Mouse (Mus musculus) midbrain, embryonic 12.5 days (tissue): ENCODE data around the gene Sarm1. TPM values are rescaled to one million over a fixed set of nuclear protein-coding genes. Genes with fewer than 3 reads are reported as not detected.

ENCODE experiments used
- ATAC-seq: fragments of 200-750 bp; cut with Nextera tagmentation; 2 replicates; pipeline ENCODE4 v1.8.0; 2017; ENCODE audit warnings: low read depth, moderate TSS enrichment, moderate library complexity; ENCODE audit not compliant: low FRiP score
- H3K27ac ChIP-seq: fragments of 300-500 bp; sonication (generic); replicated peaks from 2 replicates; pipeline ENCODE4 v1.5.1; 2016; ENCODE audit warnings: mild to moderate bottlenecking
- H3K27me3 ChIP-seq: fragments of 300-500 bp; sonication (generic); 2 replicates; pipeline ENCODE4 v1.6.1; 2016; ENCODE audit warnings: mild to moderate bottlenecking
- H3K36me3 ChIP-seq: fragments of 300-500 bp; sonication (generic); 2 replicates; pipeline ENCODE4 v1.6.1; 2016
- H3K4me1 ChIP-seq: fragments of 300-500 bp; sonication (generic); 2 replicates; pipeline ENCODE4 v1.6.1; 2016
- H3K4me2 ChIP-seq: fragments of 300-500 bp; sonication (generic); replicated peaks from 2 replicates; pipeline ENCODE4 v1.6.1; 2016; ENCODE audit warnings: mild to moderate bottlenecking, moderate library complexity
- H3K4me3 ChIP-seq: fragments of 300-500 bp; sonication (generic); 2 replicates; pipeline ENCODE4 v1.5.1; 2016; ENCODE audit warnings: mild to moderate bottlenecking
- H3K9ac ChIP-seq: fragments of 300-500 bp; sonication (generic); replicated peaks from 2 replicates; pipeline ENCODE4 v1.6.1; 2016; ENCODE audit warnings: mild to moderate bottlenecking, moderate library complexity
- H3K9me3 ChIP-seq: fragments of 300-500 bp; sonication (generic); 2 replicates; pipeline ENCODE4 v1.6.1; 2016; ENCODE audit warnings: mild to moderate bottlenecking
- WGBS: fragments of 180-500 bp; shearing (Covaris S2); methylation state at CpG from one replicate; pipeline ENCODE4 v1.1.7; 2016; 5-methylcytosine and 5-hydroxymethylcytosine counted together
- polyA plus RNA-seq: library from polyadenylated mRNA; unstranded; fragments of >200 nt; fragmentation: Nextera tagmentation; extraction: Ambion mirVana; gene quantifications from 2 replicates; pipeline ENCODE4 v1.2.1, GENCODE M21; 2016

Gene Sarm1
- polyA plus RNA-seq, 1 experiment from 2014 or later = 36.4 TPM

- Histone ChIP-seq H3K9ac (no peak overlapping the region), H3K4me2 (no peak overlapping the region), H3K9me3 (no peaks in the 10 kb centered on the region), H3K27me3 (no peaks in the 10 kb centered on the region; the same call in 1 of the 2 replicates), H3K36me3 (no peaks in the 10 kb centered on the region), H3K4me3 (no peak overlapping the region), H3K27ac (no peak overlapping the region), H3K4me1 (no peaks in the 10 kb centered on the region)
- WGBS = 72% methylated on average over 5 of the region's 5 CpGs
- ATAC-seq = no peak
Measured at GRCm38 (mm10) chr11:78428309-78428708, 69.2 kb downstream of the Sarm1 start.

- Histone ChIP-seq H3K4me1 (no peaks in the 10 kb centered on the region), H3K9ac (no peak overlapping the region), H3K9me3 (no peaks in the 10 kb centered on the region), H3K27ac (no peak overlapping the region), H3K27me3 (no peaks in the 10 kb centered on the region; the same call in 1 of the 2 replicates), H3K4me2 (no peak overlapping the region), H3K36me3 (no peaks in the 10 kb centered on the region), H3K4me3 (no peak overlapping the region)
- WGBS = 97% methylated on average over 6 of the region's 6 CpGs
- no peak for ATAC-seq
Measured at GRCm38 (mm10) chr11:78427655-78428054, 69.9 kb downstream of the Sarm1 start.

- Histone ChIP-seq H3K4me3 (no peak overlapping the region), H3K27me3 (no peaks in the 10 kb centered on the region; the same call in 1 of the 2 replicates), H3K4me1 (no peaks in the 10 kb centered on the region), H3K9me3 (no peaks in the 10 kb centered on the region), H3K27ac (no peak overlapping the region), H3K36me3 (no peaks in the 10 kb centered on the region), H3K9ac (no peak overlapping the region), H3K4me2 (no peak overlapping the region)
- no peak for ATAC-seq
- WGBS = 96% methylated on average over 1 of the region's 1 CpGs
Measured at GRCm38 (mm10) chr11:78425572-78425971, 72.0 kb downstream of the Sarm1 start.

DNA sequence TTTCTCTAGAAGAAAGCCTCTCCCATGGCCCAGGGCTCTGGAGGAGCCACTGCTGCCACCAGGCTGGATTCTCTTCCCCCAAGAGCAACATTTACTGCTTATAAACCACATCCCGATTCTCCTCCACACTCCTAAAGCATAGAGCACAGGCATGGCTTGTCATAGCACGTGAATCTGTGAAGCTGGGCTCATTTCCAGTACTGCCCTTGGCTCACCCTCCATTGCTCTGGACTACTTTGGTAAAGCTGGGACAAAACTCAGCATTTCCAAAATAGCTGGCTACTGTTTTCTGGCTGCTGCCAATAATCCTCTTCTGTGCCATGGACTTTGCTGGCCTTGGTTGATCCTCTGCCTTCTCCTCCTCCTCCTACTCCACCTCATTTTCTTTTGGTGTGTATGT lies 73.2 kb downstream of the Sarm1 start:
- H3K36me3 ChIP-seq = no peaks in the 10 kb centered on the region
- no peak overlapping the region for H3K4me3 ChIP-seq
- H3K27me3 ChIP-seq = no peaks in the 10 kb centered on the region; the same call in 1 of the 2 replicates
- H3K9ac ChIP-seq = no peak overlapping the region
- ATAC-seq = no peak
- WGBS = 80% methylated on average over 2 of the region's 2 CpGs
- no peaks in the 10 kb centered on the region for H3K9me3 ChIP-seq
- H3K27ac ChIP-seq = no peak overlapping the region
- H3K4me2 ChIP-seq = no peak overlapping the region
- H3K4me1 ChIP-seq = no peaks in the 10 kb centered on the region

Other genes starting within 250 kb of the Sarm1 start
- gene 2610507B11Rik, start 236.0 kb downstream of the Sarm1 start, polyA plus RNA-seq = 79.0 and 80.0 TPM in 2 replicates
- gene BC030499, start 206.9 kb downstream of the Sarm1 start, polyA plus RNA-seq = 0.24 and 0.29 TPM in 2 replicates
- 47.6 and 51.8 TPM in 2 replicates for gene Spag5, start 196.2 kb downstream of the Sarm1 start, polyA plus RNA-seq
- gene Aldoc, start 174.8 kb downstream of the Sarm1 start, polyA plus RNA-seq = 1.8 and 4.6 TPM in 2 replicates
- gene Pigs, start 169.3 kb downstream of the Sarm1 start, polyA plus RNA-seq = 59.9 and 67.2 TPM in 2 replicates
- 80.0 and 80.6 TPM in 2 replicates for gene Unc119, start 154.3 kb downstream of the Sarm1 start, polyA plus RNA-seq
- gene Foxn1, start 111.2 kb downstream of the Sarm1 start, polyA plus RNA-seq = not detected in 2 replicates
- not detected in 2 replicates for gene Slc13a2, start 75.5 kb downstream of the Sarm1 start, polyA plus RNA-seq
- gene Slc46a1, start 32.1 kb downstream of the Sarm1 start, polyA plus RNA-seq = 17.8 and 18.5 TPM in 2 replicates
- gene Vtn, start 1.3 kb upstream of the Sarm1 start, polyA plus RNA-seq = 99.7 and 135 TPM in 2 replicates
- gene Sebox, start 5.7 kb upstream of the Sarm1 start, polyA plus RNA-seq = not detected in 2 replicates
- gene Tmem199, start 14.4 kb upstream of the Sarm1 start, polyA plus RNA-seq = 88.5 and 89.7 TPM in 2 replicates
- 155 and 168 TPM in 2 replicates for gene Poldip2, start 14.4 kb upstream of the Sarm1 start, polyA plus RNA-seq
- gene Tnfaip1, start 38.6 kb upstream of the Sarm1 start, polyA plus RNA-seq = 62.7 and 65.3 TPM in 2 replicates
- 104 and 111 TPM in 2 replicates for gene Ift20, start 38.6 kb upstream of the Sarm1 start, polyA plus RNA-seq
- gene Tmem97, start 53.0 kb upstream of the Sarm1 start, polyA plus RNA-seq = 47.2 and 51.7 TPM in 2 replicates
- gene Nlk, start 199.6 kb upstream of the Sarm1 start, polyA plus RNA-seq = 25.4 and 26.0 TPM in 2 replicates